Mouse (Mus musculus) G1E (cell line): Measurements from ENCODE around the gene Fshr.
"Not testable (repeated sequence)": the region's sequence is repeated elsewhere in the genome, so short reads cannot be mapped to it uniquely, and the experiment has no call there.

Source experiments
- CTCF ChIP-seq: IDR thresholded peaks from 2 replicates; pipeline ENCODE4 v1.5.1; 2012; ENCODE audit warnings: low read depth, low read length, inconsistent platforms, mixed read lengths
- GATA1 ChIP-seq: IDR thresholded peaks from 2 replicates; pipeline ENCODE4 v1.6.1; 2012; ENCODE audit warnings: borderline replicate concordance, low read length, inconsistent platforms, mixed read lengths
- GATA2 ChIP-seq: IDR thresholded peaks from 2 replicates; pipeline ENCODE4 v1.6.1; 2012; ENCODE audit warnings: low read depth, low read length, inconsistent platforms, borderline replicate concordance
- POLR2AphosphoS5 ChIP-seq: IDR thresholded peaks from 2 replicates; pipeline ENCODE4 v1.6.1; 2012; ENCODE audit warnings: low read depth, low read length, inconsistent platforms; ENCODE audit not compliant: insufficient replicate concordance
- TAL1 ChIP-seq: conservative IDR thresholded peaks from 2 replicates; pipeline ENCODE4 v1.6.1; 2012; ENCODE audit warnings: low read depth, low read length, inconsistent platforms, mixed read lengths

GRCm38 (mm10) chr17:89099733-89100132, 100.7 kb downstream of the Fshr start:
- TF ChIP-seq GATA1, CTCF, GATA2, POLR2AphosphoS5, TAL1: not testable (repeated sequence)
